Mouse (Mus musculus) limb, embryonic 14.5 days (tissue): ENCODE results near the gene Gal3st4. TPM values are rescaled to one million over a fixed set of nuclear protein-coding genes. Genes with fewer than 3 reads are reported as not detected.

Experiments used
- ATAC-seq: fragments of 200-750 bp; cut with Nextera tagmentation; 2 replicates; pipeline ENCODE4 v1.8.0; 2017; ENCODE audit warnings: low read depth, moderate number of reproducible peaks, moderate TSS enrichment; ENCODE audit not compliant: low FRiP score
- DNase-seq: peaks from one replicate; pipeline ENCODE4 v3.0.0-alpha.2; 2015; ENCODE audit warnings: low spot score
- H3K27ac ChIP-seq: fragments of 300-500 bp; sonication (generic); replicated peaks from 2 replicates; pipeline ENCODE4 v1.5.1; 2014; ENCODE audit warnings: low read depth, mild to moderate bottlenecking, low read length, moderate library complexity, mixed read lengths
- H3K27me3 ChIP-seq: fragments of 300-500 bp; sonication (generic); 2 replicates; pipeline ENCODE4 v1.6.1; 2014; ENCODE audit warnings: low read length, mixed read lengths; ENCODE audit not compliant: control insufficient read depth, insufficient read depth
- H3K36me3 ChIP-seq: fragments of 300-500 bp; sonication (generic); 2 replicates; pipeline ENCODE4 v1.6.1; 2014; ENCODE audit warnings: mild to moderate bottlenecking, low read length, moderate library complexity, mixed read lengths; ENCODE audit not compliant: control insufficient read depth, insufficient read depth
- H3K4me1 ChIP-seq: fragments of 300-500 bp; sonication (generic); 2 replicates; pipeline ENCODE4 v1.6.1; 2014; ENCODE audit warnings: antibody characterized with exemption, low read length, mixed read lengths; ENCODE audit not compliant: control insufficient read depth, insufficient read depth
- H3K4me2 ChIP-seq: fragments of 300-500 bp; sonication (generic); replicated peaks from 2 replicates; pipeline ENCODE4 v1.6.1; 2014; ENCODE audit warnings: low read depth, mild to moderate bottlenecking, low read length, moderate library complexity; ENCODE audit not compliant: severe bottlenecking
- H3K4me3 ChIP-seq: fragments of 300-500 bp; sonication (generic); replicated peaks from 2 replicates; pipeline ENCODE4 v1.5.1; 2014; ENCODE audit warnings: low read length
- H3K9ac ChIP-seq: fragments of 300-500 bp; sonication (generic); 2 replicates; pipeline ENCODE4 v1.6.1; 2014; ENCODE audit warnings: mild to moderate bottlenecking, low read depth, low read length, moderate library complexity; ENCODE audit not compliant: severe bottlenecking
- H3K9me3 ChIP-seq: fragments of 300-500 bp; sonication (generic); 2 replicates; pipeline ENCODE4 v1.6.1; 2016; ENCODE audit warnings: low read length; ENCODE audit not compliant: control insufficient read depth
- POLR2A ChIP-seq: fragments of 200-500 bp; IDR thresholded peaks from 2 replicates; pipeline ENCODE4 v1.8.0; 2012; ENCODE audit warnings: inconsistent platforms, mild to moderate bottlenecking, moderate library complexity, borderline replicate concordance; ENCODE audit not compliant: insufficient read depth, insufficient read length; ENCODE audit errors: extremely low read depth
- WGBS: fragments of 180-500 bp; shearing (Covaris S2); extraction: QIAGEN DNeasy Blood & Tissue Kit; methylation state at CpG from one replicate; pipeline ENCODE4 v1.1.7; 2014; 5-methylcytosine and 5-hydroxymethylcytosine counted together
- polyA plus RNA-seq, 2 experiments: library from polyadenylated mRNA; depleted of rRNA in 1 of 2; stranded (reverse) in 1 of 2; unstranded in 1 of 2; fragments of >200 nt; fragmentation: Nextera tagmentation in 1 of 2; extraction: Ambion mirVana in 1 of 2; gene quantifications; 2 replicates each; pipeline versions ENCODE4 v1.2.1 to v1.2.3; 2012 to 2014

The Gal3st4 gene
- polyA plus RNA-seq, 2 experiments: 1.9 to 3.7 TPM

DNA sequence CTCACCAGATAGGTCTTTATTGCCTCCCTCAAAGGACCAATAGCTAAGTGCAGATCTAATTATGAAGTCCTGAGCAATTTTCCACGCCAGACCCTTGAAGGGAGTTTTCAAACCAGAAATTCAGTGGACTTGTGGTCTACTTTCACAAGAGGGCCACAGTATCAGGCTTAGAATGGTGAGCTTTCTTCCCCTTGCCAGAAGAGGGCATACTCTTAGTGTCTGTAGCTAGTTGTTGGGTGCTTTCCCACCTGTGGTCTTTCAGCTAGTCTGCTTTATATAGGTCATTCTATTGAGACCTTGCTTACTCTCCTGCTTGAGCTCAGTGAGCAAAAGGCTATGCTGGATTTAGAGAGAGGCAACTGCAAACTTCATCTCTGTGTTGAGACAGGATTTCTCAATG is 10.9 kb upstream of the Gal3st4 start:
- Histone ChIP-seq H3K4me3 (no peak overlapping the region), H3K4me1 (peaks cover 10% of the 10 kb centered on the region), H3K36me3 (no peaks in the 10 kb centered on the region), H3K9me3 (peaks cover 6% of the 10 kb centered on the region; the same call in 1 of the 2 replicates), H3K9ac (no peak overlapping the region), H3K4me2 (no peak overlapping the region), H3K27me3 (no peaks in the 10 kb centered on the region), H3K27ac (no peak overlapping the region)
- DNase-seq (no peak), ATAC-seq (no peak)
- no peak for TF ChIP-seq POLR2A
- whole genome bisulfite sequencing: 72% methylated on average over 1 of the region's 1 CpGs

DNA sequence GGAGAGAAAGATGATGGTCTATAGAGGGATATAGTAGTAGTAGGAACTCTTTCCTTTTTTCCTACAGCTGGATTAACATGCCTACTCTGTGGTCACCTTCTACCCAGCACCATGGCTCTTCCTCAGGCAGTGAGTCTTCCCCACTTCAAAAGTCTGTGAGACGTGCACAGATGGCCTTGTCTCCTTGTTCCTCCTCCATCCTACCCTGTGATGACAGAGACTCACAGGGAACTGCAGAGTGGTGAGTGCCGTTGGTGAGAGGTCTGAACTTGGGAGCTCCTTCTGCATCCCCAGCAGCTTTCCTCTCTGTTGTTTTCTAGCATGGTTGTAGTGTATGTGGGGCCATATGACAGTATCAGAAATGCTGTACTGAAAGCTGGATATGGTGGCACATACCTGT is 9.2 kb upstream of the Gal3st4 start:
- Histone ChIP-seq H3K4me1 (peaks cover 15% of the 10 kb centered on the region), H3K9ac (no peak overlapping the region), H3K36me3 (peaks cover 15% of the 10 kb centered on the region), H3K4me2 (no peak overlapping the region), H3K9me3 (peaks cover 6% of the 10 kb centered on the region; the same call in 1 of the 2 replicates), H3K27me3 (no peaks in the 10 kb centered on the region), H3K27ac (no peak overlapping the region), H3K4me3 (no peak overlapping the region)
- no peak for DNase-seq
- TF ChIP-seq POLR2A: no peak
- WGBS: 83% methylated on average over 2 of the region's 2 CpGs
- ATAC-seq: no peak

DNA sequence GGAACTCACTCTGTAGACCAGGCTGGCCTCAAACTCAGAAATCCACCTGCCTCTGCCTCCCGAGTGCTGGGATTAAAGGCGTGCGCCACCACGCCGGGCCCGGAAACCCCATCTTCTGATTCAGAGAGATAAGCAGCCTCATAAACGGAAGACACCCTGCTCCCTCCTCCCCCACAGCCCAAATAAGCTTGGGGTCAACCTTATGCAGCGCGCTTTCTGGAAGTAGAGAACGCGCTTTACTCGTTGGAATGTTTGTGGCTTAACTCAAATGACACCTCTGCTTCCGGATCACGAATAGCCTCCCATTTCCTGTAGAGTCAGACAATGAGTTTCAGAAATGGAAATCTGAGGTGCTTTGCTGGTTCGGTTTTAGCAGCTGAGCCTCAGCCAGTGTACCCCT is 8.2 kb upstream of the Gal3st4 start:
- no peak overlapping the region for H3K9ac ChIP-seq
- peaks cover 6% of the 10 kb centered on the region; the same call in 1 of the 2 replicates for H3K9me3 ChIP-seq
- H3K4me1 ChIP-seq: peaks cover 19% of the 10 kb centered on the region
- no peak for TF ChIP-seq POLR2A
- DNase-seq (no peak), ATAC-seq (no peak)
- H3K36me3 ChIP-seq: peaks cover 22% of the 10 kb centered on the region
- H3K4me3 ChIP-seq: no peak overlapping the region; the same call in 1 of the 2 replicates
- peak overlapping the region; percentile 69; the same call in 1 of the 2 replicates for H3K4me2 ChIP-seq
- H3K27me3 ChIP-seq: no peaks in the 10 kb centered on the region
- WGBS: 95% methylated on average over 15 of the region's 15 CpGs
- no peak overlapping the region for H3K27ac ChIP-seq

DNA sequence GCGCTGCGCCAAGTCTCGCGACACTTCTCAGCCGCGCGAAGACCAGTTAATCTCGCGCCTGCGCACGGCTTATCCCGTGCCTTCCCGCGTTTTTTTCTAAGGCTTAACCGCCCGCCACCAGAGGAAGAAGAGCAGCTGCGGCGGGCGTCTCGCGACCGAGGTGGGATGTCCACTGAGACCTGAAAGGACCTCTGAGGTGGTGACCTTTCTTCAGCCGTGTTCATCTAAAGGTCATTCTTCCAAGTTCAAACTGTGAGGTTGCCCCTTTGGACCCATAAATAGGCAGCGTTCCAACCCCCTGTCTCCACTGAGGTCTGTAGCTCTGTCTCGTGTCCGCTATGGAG is 7.8 kb upstream of the Gal3st4 start:
- Histone ChIP-seq H3K4me1 (peaks cover 23% of the 10 kb centered on the region), H3K27me3 (no peaks in the 10 kb centered on the region), H3K4me3 (peak overlapping the region; percentile 73), H3K4me2 (peak overlapping the region; percentile 69), H3K36me3 (peaks cover 22% of the 10 kb centered on the region), H3K9ac (0 out of 2 replicates have a peak overlapping the region, but pooled peaks have one; percentile 13), H3K27ac (no peak overlapping the region), H3K9me3 (peaks cover 6% of the 10 kb centered on the region; the same call in 1 of the 2 replicates)
- ATAC-seq (no peak), DNase-seq (no peak)
- 34% methylated on average over 14 of the region's 26 CpGs for WGBS
- TF ChIP-seq POLR2A: no peak

DNA sequence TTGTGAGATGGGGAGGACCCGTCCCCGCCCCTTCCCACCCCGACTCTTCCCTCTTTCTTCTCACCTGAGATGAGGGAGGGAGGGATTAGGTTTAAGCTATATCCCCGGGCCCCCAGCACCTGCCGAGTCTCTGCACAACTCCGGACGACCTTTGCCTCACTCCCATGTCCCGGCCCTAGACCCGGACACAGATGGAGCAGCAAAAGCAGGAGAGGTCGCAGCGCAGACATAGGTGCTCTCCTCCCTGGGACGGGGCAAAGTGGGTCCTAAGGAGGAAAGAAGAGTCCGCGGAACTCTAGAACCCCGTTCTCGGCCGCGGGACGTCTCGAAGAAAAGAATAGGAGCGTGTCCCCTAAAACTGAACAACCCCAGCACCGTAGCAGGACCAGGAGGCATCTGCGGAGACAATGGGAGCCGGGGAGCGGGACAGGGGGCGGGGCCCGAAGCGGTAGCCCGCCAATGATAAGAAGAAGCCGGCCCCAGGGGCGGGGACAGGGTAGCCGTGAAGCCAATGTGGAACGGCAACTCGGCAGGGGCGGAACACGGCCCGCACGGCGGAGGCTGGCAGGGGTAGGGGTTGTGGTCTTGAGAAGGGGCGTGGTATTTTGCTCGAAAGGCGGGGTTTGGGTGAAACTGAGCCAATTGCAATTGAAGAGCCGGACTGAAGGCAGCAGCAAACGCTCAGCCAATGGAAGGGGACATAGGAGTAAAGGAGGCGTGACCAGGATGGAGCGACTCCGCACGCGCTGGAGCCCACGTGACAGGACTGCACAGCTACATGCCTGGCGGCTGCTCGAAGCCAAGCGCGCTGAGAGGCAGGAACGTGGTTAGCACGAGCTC is 7.2 kb upstream of the Gal3st4 start, which contains the start of the genes Gm43720, Gpc2 and Stag3:
Gene Gm43720 (minus strand): TSS at position 374 of the 840 bp plus-strand sequence.
Gene Gpc2 (minus strand): TSS at position 421 of the 840 bp plus-strand sequence.
Gene Stag3 (plus strand): TSS at position 656 of the 840 bp plus-strand sequence.
- Histone ChIP-seq H3K4me3 (peak within 1 kb of the TSS; percentile 73), H3K9ac (peak within 1 kb of the TSS; percentile 79), H3K36me3 (peaks cover 27% of the 10 kb centered on the region), H3K27me3 (no peaks in the 10 kb centered on the region), H3K27ac (0 out of 2 replicates have a peak within 1 kb of the TSS, but pooled peaks have one; percentile 28), H3K4me2 (peak within 1 kb of the TSS; percentile 69), H3K9me3 (peaks cover 6% of the 10 kb centered on the region; the same call in 1 of the 2 replicates), H3K4me1 (peaks cover 23% of the 10 kb centered on the region)
- WGBS: under 1% methylated on average over 50 of the region's 56 CpGs
- DNase-seq: peak; percentile 99
- TF ChIP-seq POLR2A: peak; percentile 59; the same call in 1 of the 2 replicates
- peak; percentile 99 for ATAC-seq
